Mouse (Mus musculus): ENCODE results near the gene Gm10392. TPM values are rescaled to one million over a fixed set of nuclear protein-coding genes. Genes with fewer than 3 reads are reported as not detected.

Gene Gm10392
- polyA plus RNA-seq, 1 experiment = not detected

DNA sequence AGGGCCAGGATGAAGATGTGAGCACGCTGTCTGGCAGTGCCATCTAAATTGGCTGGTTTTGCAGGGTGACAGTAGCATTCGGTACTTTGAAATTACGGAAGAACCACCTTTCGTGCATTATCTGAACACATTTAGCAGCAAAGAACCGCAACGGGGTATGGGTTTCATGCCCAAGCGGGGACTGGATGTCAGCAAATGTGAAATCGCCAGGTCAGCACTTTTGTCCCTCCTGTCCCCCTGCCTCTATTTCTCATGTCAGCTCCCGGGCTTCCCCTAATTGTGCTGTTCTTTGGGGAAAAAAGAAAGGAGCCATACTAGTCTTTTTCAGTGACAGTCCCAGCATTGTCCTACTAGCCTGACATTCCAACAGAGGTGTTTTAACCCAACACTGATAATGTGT, 50.6 kb downstream of the Gm10392 start:
- no peak overlapping the region for H3K27ac ChIP-seq (ENCODE audit: control insufficient read depth, insufficient read depth, low read depth, low read length)
- peak overlapping the region; percentile 47 for H3K4me3 ChIP-seq (ENCODE audit: control insufficient read depth, low read depth, low read length)
- TF ChIP-seq POLR2A (IDR thresholded peaks at IDR 0.05; ENCODE audit: control insufficient read depth, low read depth, low read length) = no peak
- TF ChIP-seq CTCF (IDR thresholded peaks at IDR 0.05; ENCODE audit: control insufficient read depth, insufficient read depth, insufficient replicate concordance, low read depth, low read length) = no peak
- H3K36me3 ChIP-seq (ENCODE audit: control insufficient read depth, insufficient read depth, low read length) = no peaks in the 10 kb centered on the region
- no peaks in the 10 kb centered on the region for H3K27me3 ChIP-seq (ENCODE audit: control insufficient read depth, insufficient read depth, low read length)
- peaks cover 14% of the 10 kb centered on the region for H3K4me1 ChIP-seq (ENCODE audit: control insufficient read depth, insufficient read depth, low read length)

- Histone ChIP-seq H3K27me3 (ENCODE audit: control insufficient read depth, insufficient read depth, low read length) (no peaks in the 10 kb centered on the region), H3K36me3 (ENCODE audit: control insufficient read depth, insufficient read depth, low read length) (no peaks in the 10 kb centered on the region), H3K27ac (ENCODE audit: control insufficient read depth, insufficient read depth, low read depth, low read length) (no peak overlapping the region), H3K4me3 (ENCODE audit: control insufficient read depth, low read depth, low read length) (peak overlapping the region; percentile 47), H3K4me1 (ENCODE audit: control insufficient read depth, insufficient read depth, low read length) (peaks cover 18% of the 10 kb centered on the region)
- TF ChIP-seq POLR2A (IDR thresholded peaks at IDR 0.05; ENCODE audit: control insufficient read depth, low read depth, low read length) (no peak), CTCF (IDR thresholded peaks at IDR 0.05; ENCODE audit: control insufficient read depth, insufficient read depth, insufficient replicate concordance, low read depth, low read length) (peak; percentile 78; the same call in 1 of the 2 replicates)
These were observed 51.2 kb downstream of the Gm10392 start for GRCm38 (mm10) chr11:77467784-77468183.

GRCm38 (mm10) chr11:77467157-77467556, 51.8 kb downstream of the Gm10392 start:
- H3K27ac ChIP-seq (ENCODE audit: control insufficient read depth, insufficient read depth, low read depth, low read length) = no peak overlapping the region
- no peaks in the 10 kb centered on the region for H3K27me3 ChIP-seq (ENCODE audit: control insufficient read depth, insufficient read depth, low read length)
- H3K4me3 ChIP-seq (ENCODE audit: control insufficient read depth, low read depth, low read length) = peak overlapping the region; percentile 37
- peaks cover 23% of the 10 kb centered on the region for H3K4me1 ChIP-seq (ENCODE audit: control insufficient read depth, insufficient read depth, low read length)
- no peaks in the 10 kb centered on the region for H3K36me3 ChIP-seq (ENCODE audit: control insufficient read depth, insufficient read depth, low read length)
- no peak for TF ChIP-seq POLR2A (IDR thresholded peaks at IDR 0.05; ENCODE audit: control insufficient read depth, low read depth, low read length)
- TF ChIP-seq CTCF (IDR thresholded peaks at IDR 0.05; ENCODE audit: control insufficient read depth, insufficient read depth, insufficient replicate concordance, low read depth, low read length) = peak; percentile 23; the same call in 1 of the 2 replicates

Other genes starting within 250 kb of the Gm10392 start
- 2.7 TPM in 2 replicates for gene Coro6, start 56.8 kb downstream of the Gm10392 start, polyA plus RNA-seq (2012; rRNA removed)
- 2.9 and 3.6 TPM in 2 replicates for gene Ankrd13b, start 29.5 kb downstream of the Gm10392 start, polyA plus RNA-seq (2012; rRNA removed)
- gene Git1, start 25.6 kb downstream of the Gm10392 start, polyA plus RNA-seq (2012; rRNA removed) = 566 and 585 TPM in 2 replicates
- gene Abhd15, start 4.1 kb downstream of the Gm10392 start, polyA plus RNA-seq (2012; rRNA removed) = 0.17 and 0.28 TPM in 2 replicates
- 46.7 and 54.1 TPM in 2 replicates for gene Trp53i13, start 3.2 kb downstream of the Gm10392 start, polyA plus RNA-seq (2012; rRNA removed)
- gene Taok1, start 88.6 kb upstream of the Gm10392 start, polyA plus RNA-seq (2012; rRNA removed) = 4.5 and 5.8 TPM in 2 replicates
- 12.1 and 14.4 TPM in 2 replicates for gene Nufip2, start 167.0 kb upstream of the Gm10392 start, polyA plus RNA-seq (2012; rRNA removed)
- gene Cryba1, start 206.1 kb upstream of the Gm10392 start, polyA plus RNA-seq (2012; rRNA removed) = not detected in 2 replicates
- 13.4 and 13.6 TPM in 2 replicates for gene Myo18a, start 244.0 kb upstream of the Gm10392 start, polyA plus RNA-seq (2012; rRNA removed)